Mouse (Mus musculus): ENCODE results near the gene B3galnt1.
A peak's percentile ranks its signal among the peaks of the same experiment; 100 is the strongest.
"Not testable (repeated sequence)": the region's sequence is repeated elsewhere in the genome, so short reads cannot be mapped to it uniquely, and the experiment has no call there.

The B3galnt1 gene

DNA sequence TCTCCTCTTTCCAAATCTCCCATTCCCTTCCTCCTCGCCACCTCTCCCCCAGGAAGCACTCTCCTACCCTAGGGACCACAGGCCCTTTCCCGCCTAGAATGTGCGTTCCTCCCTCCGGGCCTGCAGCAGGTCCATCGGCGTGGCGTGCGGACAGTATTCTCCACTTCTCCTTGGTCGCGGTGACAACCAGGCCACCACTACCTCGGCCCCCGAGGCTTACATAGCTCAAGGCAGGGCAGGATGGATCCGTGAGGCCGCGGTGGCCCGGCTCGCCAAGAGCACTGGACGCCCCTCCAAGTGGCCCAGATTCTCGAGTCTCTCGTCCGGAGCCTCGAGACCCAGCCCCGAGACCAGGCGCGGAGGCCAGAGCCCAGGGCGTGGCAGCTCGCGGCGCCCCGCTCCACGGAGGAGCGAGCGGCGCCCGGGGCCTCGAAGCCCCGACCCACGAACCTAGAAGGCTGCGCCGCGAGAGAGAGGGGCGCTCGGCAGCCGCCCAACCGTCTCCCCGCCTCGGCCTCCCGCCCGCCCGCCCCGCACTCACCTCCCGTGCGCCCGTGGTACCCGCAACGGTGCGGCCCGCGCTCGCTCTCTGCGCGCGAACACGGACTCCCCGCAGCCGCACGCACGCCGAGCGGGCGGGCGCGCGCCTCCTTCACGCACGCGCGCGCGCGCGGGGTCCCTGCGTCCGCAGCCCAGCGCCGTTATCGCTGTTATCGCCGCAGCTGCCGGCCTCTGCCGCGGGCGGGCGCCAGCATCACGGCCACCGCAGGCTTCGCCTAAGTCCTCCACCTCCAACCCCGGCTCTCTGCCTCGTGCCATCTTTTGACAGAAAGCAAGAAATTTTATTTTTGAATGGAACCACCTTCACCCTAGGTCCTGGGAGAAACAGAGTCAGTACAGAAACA, at the start of gene B3galnt1:
TSS of gene B3galnt1 (minus strand) at position 700 of the 905 bp plus-strand sequence.
- peak; percentile 86 for DNase-seq

DNA sequence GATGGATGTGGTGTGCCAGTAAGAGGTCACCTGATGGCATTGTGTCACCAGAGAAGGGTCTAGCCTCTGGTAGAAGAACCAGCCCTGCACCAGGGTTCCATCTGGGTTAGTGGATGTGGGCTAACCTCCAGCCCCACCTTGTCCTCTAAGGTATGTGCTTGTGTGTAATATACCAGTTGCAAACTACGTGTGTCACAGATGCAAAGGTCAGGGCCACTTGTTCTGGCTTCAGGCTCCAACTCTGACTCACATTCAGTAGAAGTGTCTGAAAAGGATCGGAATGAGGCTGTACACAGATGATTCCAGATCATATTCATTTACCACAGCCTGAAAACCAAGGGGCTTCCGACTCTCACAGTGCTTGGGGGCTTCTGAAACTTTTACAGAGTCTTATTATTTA, 35.8 kb upstream of the B3galnt1 start:
- no peak for DNase-seq

DNA sequence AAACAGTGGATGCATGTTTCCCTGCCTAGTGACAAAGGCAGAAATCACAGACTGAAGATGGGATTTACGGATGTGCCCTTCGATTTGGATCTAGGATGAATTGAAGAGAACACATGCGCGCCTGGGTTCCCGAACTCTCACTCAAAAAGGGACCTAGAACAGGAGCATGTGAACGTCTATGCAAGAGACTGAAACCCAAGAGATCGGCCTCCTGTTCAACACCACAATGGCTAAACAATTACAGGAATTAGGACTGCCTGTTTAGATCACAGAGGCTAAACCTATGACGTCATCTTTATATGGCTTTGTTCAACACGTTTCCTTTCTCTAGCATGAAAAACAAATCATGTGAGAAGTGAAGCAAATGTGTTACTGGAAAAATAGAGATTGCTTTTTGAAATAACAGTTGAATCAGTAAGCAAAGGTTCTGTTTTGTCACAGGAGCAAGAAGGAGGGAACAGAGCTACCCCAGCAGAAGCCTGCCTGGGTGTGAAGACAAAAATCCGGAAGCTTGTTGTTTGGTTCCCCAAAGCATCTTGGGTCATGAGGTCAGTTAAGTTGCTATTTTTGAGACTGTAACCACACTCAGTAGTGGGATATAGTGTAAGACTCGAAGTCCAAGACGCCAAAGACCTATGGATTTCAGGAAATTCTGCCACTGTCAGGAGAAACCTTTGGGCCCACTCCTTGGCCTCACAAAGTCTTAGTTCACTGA, 35.1 kb upstream of the B3galnt1 start:
- no peak for DNase-seq

DNA sequence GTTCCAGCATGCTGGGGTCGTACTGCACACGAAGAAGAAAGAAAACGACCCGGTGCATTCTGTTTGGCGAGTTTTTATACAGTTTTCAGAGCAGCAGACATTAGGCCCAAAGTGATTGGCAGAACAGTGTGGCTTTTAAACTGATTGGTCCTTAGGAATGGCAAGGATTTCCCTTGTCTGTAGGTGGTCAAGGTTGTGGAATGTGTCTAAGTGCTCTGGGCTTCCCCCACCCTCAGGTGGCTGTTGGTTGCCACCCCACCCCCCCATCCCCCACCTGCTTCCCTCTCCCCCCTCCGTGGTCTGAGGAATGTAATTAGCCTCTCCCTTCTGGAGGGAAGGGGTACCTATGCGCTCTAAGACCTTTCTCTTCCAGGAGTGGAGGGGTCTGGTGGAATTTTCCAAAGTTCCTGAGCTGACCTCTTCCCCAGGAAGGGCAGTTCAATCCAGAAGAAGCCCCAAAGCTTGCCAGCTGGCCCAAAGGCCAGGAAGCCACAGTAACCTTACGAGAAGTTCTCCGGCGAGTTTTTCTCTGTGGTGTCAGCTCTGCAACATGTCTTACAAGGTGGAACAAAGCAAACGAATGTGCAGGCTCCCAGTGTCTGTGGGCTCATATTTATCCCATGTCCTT, 28.3 kb upstream of the B3galnt1 start:
- DNase-seq = no peak

DNA sequence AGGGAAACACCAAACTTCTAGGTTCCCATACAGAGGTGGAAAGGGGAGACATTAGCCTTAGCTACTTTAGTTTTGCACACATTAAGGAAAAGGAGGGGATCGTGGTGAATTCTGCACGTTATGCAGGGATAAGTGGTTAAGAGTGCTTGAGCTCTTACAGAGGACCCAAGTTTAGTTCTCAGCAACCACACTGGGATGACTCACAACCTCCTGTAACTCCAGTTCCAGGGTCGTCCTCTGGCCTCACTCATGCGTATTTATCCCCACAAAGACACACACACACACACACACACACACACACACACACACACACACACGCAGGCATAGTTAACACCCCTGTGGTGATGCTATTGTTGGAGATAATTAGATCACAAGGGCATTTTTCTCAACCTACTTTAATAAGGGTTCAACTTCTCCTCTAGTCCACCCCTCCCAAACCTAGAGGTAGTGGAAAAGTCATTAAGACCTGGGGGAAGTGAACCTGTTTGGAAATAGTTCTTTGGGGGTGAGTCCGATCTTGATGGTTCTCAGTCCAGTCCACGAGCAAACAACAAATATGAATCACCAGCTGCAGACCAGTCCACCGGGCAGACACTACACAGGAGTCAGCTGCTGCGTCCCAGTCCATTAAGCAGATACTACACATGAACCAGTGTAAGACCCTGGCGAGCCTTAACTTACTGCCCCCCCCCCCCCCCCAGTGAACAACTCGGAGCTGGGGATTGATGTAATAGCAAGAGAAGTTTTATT, 27.6 kb upstream of the B3galnt1 start:
- peak; percentile 67 for DNase-seq

DNA sequence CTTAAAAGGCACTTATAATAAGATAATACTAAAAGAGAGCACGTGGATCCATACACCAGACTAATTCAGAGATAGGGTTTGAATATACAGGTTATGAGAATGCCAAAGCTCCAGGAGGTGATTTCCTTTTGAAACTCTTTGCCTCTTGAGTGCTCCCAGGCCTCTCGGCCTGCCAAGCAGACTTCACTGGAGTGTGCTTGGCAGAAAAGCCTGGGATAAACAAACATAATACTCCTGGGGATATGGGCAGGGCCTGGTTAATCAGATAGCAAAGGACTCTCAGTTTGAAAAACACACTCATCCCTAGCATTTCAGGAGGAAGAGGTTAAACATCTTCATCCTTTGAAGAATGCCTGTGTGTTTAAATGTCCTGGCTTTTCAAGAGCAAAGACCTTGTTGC, 25.4 kb upstream of the B3galnt1 start:
- DNase-seq = no peak

DNA sequence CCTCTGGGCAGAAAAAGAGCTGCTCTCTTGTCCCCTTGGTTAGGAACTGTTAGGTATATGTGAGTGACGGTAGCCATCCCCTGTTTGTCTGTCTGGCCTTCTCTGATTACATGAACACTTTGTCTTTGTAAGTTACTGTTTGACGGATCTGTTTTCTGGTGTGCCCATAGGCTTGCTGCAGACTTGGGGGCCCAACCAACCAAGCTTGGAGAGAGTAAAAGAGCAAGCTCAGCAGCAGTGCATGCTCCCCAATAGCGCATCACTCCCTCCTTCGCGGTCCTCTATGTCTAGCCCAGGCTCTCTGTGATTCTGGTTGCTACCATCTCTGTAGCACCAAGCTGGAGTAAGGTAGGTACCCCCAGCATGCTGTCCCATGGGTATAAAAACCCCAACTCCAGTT, 9.1 kb upstream of the B3galnt1 start:
- DNase-seq = no peak

DNA sequence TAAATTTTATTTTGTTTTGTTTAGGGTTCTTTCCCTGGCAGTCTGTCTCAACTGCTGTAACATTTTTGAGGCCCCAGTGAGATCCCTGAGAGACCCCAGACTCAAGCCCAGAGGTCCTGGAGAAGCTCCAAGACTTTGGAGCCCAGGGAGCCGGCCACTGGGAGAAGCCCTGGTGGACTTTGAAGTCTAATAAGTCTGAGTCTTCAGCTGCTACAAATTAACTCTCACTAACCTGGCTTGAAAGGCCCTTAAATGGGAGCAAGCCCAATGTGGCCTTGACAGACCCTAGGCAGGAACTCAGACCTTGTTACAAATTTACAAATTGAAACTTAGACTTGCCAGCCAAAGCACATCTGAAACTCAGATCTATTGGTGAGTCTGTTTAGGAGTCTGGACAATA, 8.7 kb upstream of the B3galnt1 start:
- DNase-seq = no peak

DNA sequence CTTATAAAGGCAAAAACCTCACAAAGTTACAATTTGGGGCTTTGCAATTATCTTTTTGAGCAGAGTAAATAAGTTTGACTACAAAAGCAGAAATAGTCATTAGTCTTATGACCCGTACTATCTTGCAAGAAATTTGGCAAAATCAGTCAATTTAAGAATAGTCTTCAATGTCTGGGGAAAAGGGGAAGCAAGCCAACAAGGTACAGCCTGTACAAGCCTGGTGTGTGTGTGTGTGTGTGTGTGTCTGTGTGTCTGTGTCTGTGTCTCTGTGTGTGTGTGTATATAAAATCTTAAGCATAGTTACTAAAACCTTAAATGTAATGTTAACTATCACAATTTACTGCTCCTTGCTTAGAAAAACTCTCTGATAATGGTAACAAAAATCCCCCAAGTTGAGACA, 8.2 kb upstream of the B3galnt1 start:
- no peak for DNase-seq

DNA sequence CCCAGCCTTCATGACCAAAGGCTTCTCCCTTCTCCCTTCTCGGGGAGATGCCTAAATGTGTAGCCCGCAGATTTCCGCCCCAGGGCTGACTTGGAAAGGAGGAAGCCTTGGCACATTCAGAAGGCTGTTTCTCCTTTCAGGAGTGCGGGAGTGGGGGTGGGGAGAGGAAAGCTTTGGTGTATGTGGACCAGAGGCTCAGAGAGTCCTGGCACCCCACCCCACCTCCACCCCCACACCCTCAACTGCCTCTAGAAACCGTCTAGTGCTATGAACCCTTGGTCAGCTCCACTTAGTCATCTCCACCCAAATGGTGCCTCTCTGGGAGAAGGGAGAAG, 373 bp upstream of the B3galnt1 start:
- DNase-seq = no peak

DNA sequence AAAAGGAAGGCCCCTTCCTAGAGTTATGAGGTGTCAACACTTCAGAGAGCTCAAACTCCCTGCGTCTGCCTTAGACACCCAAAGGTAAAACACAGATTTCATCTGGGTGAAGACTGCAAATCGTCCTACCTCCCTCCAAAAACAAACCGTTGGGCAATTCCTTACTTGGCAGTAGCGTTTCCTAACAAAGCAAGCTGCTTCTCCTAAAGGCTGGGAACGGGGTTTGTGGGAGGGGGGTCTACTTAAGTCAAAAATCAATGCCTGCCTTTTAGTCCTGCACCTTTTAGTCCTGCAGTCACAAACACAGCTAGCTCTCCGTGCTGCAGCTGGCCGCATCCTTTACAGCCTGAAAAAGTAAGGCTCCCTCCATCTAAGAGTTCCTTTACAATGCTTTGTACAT, 944 bp downstream of the B3galnt1 start:
- peak; percentile 10 for DNase-seq

DNA sequence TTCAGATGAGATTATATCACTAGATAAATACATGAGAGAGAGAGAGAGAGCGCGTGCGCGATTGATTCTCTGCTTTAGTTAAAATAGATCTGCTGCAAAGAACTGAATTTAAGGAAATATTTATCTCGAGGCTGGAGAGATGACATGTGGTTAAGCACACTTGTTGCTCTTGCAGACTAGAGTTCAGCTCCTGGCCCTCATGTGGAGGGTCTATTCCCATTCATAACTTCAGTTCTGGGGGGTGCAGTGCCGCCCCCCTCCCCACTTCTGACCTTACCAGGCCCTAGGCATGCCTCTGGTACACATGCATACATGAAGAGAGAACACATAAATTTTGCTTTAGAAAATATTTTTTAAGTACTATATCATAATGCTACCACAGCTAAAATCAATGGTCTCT, 1.5 kb downstream of the B3galnt1 start:
- no peak for DNase-seq

DNA sequence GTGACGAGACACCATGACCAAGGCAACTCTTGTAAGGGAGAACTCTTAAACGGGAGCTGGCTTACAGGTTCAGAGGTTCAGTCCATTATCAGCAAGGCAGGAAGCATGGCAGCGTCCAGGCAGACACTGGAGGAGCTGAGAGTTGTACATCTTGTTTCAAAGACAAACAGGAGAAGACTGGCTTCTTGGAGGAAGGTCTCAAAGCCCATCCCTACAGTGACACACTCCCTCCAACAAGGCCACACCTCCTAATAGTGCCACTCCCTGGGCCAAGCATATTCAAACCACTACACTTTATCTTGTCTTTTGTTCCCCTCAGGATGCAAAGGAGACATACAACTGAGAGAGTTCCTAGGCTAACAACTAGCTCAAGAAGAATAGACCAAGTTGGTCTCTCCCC, 2.6 kb downstream of the B3galnt1 start:
- DNase-seq = no peak

DNA sequence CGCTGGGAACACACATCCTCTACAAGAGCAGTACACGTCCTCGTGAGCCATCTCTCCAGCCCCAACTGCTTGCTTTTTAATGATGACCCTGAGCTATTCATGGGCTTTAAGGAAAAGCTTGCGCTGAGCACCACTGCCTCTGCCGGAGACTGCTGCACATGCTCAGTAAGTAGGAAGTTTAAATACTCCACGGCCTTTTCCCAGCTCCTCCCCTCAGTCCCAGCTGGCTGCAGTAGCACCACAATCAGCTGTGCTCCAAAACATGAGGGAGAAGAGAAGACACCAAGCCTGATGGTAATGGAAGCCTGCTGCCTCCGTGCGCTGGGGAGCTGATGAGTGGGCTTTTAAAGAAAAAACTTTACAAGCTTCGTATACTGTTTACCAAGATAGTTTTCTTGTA, 4.7 kb downstream of the B3galnt1 start:
- DNase-seq = peak; percentile 20

DNA sequence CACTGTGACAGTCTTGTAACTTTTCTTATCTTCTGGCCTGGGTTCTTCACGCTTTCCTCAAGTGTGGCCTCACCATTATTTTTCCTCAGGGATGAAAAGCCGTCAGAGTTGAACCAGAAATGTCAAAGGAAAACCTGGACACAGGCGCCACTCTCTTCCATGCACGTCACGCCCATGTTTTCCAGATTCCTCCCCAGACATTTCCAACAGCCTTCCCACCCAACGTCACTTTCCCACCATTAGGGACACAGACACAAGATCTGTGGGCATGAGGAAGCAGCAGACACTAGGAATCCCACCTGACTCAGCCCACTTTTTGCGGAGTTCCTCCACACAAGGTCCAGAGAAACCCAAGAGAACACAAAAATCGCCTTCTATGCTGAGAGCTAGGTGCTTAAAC, 5.3 kb downstream of the B3galnt1 start:
- no peak for DNase-seq

DNA sequence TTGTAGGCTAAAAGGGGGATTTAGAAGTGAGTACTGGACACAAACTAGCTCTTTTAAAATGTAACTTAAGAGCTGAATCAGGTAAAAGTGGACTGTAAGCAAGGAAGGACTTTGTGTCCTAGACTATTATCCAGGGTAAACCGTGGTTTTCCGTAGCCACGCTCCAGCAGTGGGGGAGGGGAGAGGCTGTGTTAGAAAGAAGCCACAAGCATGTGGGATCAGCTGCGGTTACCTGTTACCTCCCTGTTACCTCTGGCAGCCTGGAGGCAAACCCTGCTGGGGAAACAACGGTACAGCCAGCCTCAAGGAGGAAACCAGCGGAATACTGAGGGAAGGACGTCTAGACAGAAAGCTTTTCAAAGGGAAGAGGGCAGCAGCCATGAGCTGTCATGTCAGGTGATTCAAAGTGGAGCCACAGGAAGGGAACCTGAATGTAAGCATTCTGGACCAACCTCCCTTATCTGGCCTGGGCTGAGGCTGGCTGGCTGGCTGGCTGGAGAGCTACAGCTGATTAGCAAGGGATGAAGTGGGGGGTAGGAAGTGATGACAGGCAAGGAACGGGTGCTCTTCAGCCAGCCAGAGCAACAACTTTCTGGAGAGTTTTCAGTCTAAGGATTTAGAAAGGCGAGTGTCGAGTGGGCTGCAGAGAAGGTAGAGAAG, 10.5 kb downstream of the B3galnt1 start:
- no peak for DNase-seq

DNA sequence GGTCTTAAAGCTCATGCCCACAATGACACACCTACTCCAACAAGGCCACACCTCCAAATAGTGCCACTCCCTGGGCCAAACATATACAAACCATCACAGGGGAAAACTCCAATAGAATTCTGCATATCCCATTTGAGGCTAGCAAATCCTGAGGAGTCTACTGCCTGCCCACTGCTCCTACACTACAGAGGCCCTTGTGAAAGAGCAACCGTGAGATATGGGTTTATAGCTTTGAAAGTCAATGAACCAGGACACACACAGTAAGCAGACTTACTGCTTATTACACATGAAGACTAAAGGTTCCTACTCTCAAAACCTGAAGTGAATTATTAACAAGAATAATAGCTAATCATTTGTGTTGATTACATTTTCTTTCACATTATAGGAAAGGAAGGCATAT, 15.0 kb downstream of the B3galnt1 start:
- DNase-seq = no peak

DNA sequence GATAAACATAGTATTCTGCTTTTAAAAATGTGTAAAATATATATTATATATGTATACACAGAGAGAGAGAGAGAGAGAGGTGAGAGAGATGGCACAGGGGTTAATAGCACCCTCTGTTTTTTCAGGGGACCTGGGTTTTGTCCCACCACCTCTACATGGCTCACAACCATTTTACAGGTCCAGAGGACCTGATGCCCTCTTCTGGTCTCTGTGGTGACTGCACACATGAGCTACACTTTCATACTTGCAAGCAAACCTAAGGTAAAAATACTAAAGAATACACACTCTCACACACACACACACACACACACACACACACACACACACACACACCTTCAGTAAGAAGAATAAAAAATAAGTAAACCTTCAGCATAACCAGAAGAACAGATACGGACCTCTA, 20.0 kb downstream of the B3galnt1 start:
- no peak for DNase-seq

DNA sequence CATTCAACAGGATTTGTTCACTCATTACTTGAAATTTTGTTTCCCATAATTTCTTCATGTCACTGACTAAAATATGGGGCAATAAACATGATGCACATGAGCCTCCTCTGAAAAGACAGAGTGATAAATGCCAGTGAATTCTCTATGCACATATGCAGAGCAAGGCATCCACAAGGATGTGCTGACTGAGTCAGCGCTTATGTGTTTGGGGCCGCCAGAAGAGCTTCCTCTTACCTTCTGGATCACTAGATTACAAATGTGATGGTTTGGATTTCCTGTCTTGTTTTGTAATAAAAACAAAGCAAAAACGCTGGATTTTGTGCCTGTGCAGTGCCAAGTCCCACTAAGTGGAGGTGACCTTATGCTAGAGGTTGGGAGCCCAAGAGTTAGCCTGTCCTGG, 22.0 kb downstream of the B3galnt1 start:
- DNase-seq = no peak

DNA sequence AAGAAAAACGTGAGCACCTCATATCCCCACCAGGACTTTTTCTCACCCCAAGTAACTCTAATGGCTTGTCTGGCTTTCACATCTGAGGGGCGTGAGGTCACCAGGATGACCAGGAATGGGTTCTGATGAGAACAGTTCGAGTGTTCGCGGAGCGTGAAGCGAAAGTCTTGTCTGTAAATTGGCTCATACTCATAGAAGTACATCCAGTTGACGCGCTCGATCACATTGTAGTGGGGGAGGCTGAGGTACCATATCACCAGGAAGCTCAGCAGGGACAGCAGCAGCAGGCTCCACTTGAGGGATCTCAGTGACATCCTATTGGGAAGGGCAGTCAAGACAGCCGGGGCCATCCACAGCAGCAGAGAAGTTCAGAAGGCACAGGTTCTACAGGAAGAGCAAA, 23.2 kb downstream of the B3galnt1 start:
- no peak for DNase-seq

DNA sequence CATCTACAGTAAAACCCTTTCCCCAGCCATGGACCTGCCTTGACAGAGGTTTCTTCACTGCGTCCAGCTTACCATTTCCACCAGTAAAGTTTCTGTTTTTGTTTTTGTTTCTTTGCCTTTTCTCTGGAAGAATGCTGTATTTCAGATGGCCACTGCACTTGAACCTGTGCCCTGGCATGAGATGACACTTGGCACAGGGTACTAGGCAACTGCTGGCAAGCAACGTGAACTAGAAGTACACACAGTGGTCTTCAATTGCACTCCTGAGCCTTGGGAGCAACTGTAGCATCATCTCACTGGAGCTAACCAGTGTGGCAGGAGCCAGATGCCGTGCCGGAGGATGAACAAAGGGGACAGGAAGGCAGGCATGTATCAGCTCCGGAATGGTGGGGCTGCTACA, 26.2 kb downstream of the B3galnt1 start:
- DNase-seq = no peak

DNA sequence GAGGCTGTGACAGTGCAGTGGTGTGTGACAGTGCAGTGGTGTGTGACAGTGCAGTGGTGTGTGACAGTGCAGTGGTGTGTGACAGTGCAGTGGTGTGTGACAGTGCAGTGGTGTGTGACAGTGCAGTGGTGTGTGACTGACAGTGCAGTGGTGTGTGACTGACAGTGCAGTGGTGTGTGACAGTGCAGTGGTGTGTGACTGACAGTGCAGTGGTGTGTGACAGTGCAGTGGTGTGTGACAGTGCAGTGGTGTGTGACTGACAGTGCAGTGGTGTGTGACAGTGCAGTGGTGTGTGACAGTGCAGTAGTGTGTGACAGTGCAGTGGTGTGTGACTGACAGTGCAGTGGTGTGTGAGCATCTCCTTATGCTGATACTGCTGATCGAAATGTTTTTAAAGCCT, 33.2 kb downstream of the B3galnt1 start:
- DNase-seq = not testable (repeated sequence)

DNA sequence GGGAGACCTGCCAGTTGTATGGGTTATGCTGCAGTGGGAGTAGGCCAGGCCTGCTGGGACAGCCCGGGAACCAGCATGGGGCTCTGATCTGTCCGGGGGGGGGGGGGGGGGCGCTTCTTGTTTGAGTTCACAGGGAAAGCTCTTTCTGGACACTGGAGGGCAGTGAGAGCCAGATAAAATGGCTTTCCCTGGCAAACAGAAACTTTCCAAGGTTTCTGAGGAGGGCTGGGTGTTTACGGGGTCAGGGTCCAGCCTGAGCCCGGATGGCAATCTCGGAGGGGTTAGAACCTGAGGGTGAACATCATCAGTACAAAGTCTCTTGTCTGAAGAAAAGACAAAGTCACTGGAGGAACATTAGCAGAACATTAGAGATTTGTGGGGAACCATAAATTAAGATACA, 35.4 kb downstream of the B3galnt1 start:
- no peak for DNase-seq

All from retina, postnatal 1 day (tissue).